Mouse (Mus musculus) kidney, adult 2 months (tissue): ENCODE measurements at regions not wholly inside any gene's neighbourhood (a gene's known extent, or its start where the extent isn't known, plus 50 kb on each side); places are given as distances from the start of the nearest gene placed in this dataset.

Experiments used
- CTCF ChIP-seq: fragments of 200-500 bp; conservative IDR thresholded peaks from 2 replicates; pipeline ENCODE4 v1.5.1; 2011; ENCODE audit warnings: low read depth, mild to moderate bottlenecking, control low read depth, low read length, moderate library complexity, mixed read lengths; ENCODE audit not compliant: insufficient read depth, insufficient read length
- POLR2A ChIP-seq: fragments of 200-500 bp; IDR thresholded peaks from one replicate; pipeline ENCODE4 v1.6.1; 2011; ENCODE audit warnings: low read depth, low read length, control low read depth

- TF ChIP-seq CTCF: no peak
- no peak for TF ChIP-seq POLR2A
Observed at GRCm38 (mm10) chr11:64743753-64744152, 235.1 kb upstream of the Elac2 start.
